Mouse (Mus musculus): ENCODE data around the gene Pdhx. TPM values are rescaled to one million over a fixed set of nuclear protein-coding genes. Genes with fewer than 3 reads are reported as not detected.

Gene Pdhx
- total and polyA plus RNA-seq, 2 experiments = 19.2 to 24.0 TPM

GRCm38 (mm10) chr2:102986964-102987707, 86.2 kb downstream of the Pdhx start:
- WGBS = 70% methylated on average over 6 of the region's 6 CpGs
- TF ChIP-seq CTCF (IDR thresholded peaks at IDR 0.05; ENCODE audit: low read depth, low read length) (no peak), POLR2A (IDR thresholded peaks at IDR 0.05; ENCODE audit: extremely low read depth, insufficient read depth, low read length) (no peak)
- Histone ChIP-seq H3K36me3 (ENCODE audit: control insufficient read depth, insufficient read depth, low read length) (no peaks in the 10 kb centered on the region), H3K27ac (replicated peaks; ENCODE audit: insufficient read depth, low read depth, low read length) (peak overlapping the region; percentile 24; the same call in 1 of the 2 replicates), H3K9ac (ENCODE audit: low read depth, low read length) (no peak overlapping the region), H3K4me1 (ENCODE audit: control insufficient read depth, insufficient read depth, low read length) (no peaks in the 10 kb centered on the region), H3K79me2 (ENCODE audit: control insufficient read depth, insufficient read depth, low read length) (no peaks in the 10 kb centered on the region), H3K4me3 (ENCODE audit: insufficient read depth, low read depth, low read length) (no peak overlapping the region), H3K27me3 (ENCODE audit: control insufficient read depth, insufficient read depth, low read length) (no peaks in the 10 kb centered on the region)
- DNase-seq (ENCODE audit: extremely low read depth, low read depth, low spot score) = no peak

GRCm38 (mm10) chr2:102986424-102986823, 86.9 kb downstream of the Pdhx start:
- Histone ChIP-seq H3K27ac (replicated peaks; ENCODE audit: insufficient read depth, low read depth, low read length) (no peak overlapping the region), H3K27me3 (ENCODE audit: control insufficient read depth, insufficient read depth, low read length) (no peaks in the 10 kb centered on the region), H3K9ac (ENCODE audit: low read depth, low read length) (no peak overlapping the region), H3K79me2 (ENCODE audit: control insufficient read depth, insufficient read depth, low read length) (no peaks in the 10 kb centered on the region), H3K36me3 (ENCODE audit: control insufficient read depth, insufficient read depth, low read length) (no peaks in the 10 kb centered on the region), H3K4me3 (ENCODE audit: insufficient read depth, low read depth, low read length) (no peak overlapping the region), H3K4me1 (ENCODE audit: control insufficient read depth, insufficient read depth, low read length) (no peaks in the 10 kb centered on the region)
- WGBS = 44% methylated on average over 3 of the region's 3 CpGs
- DNase-seq (ENCODE audit: extremely low read depth, low read depth, low spot score) = no peak
- TF ChIP-seq POLR2A (IDR thresholded peaks at IDR 0.05; ENCODE audit: extremely low read depth, insufficient read depth, low read length) (no peak), CTCF (IDR thresholded peaks at IDR 0.05; ENCODE audit: low read depth, low read length) (no peak)

GRCm38 (mm10) chr2:102982822-102983221, 90.5 kb downstream of the Pdhx start:
- no peak for TF ChIP-seq CTCF (IDR thresholded peaks at IDR 0.05; ENCODE audit: low read depth, low read length)
- no peak for TF ChIP-seq POLR2A (IDR thresholded peaks at IDR 0.05; ENCODE audit: extremely low read depth, insufficient read depth, low read length)
- H3K27me3 ChIP-seq (ENCODE audit: control insufficient read depth, insufficient read depth, low read length) = no peaks in the 10 kb centered on the region
- whole genome bisulfite sequencing = 70% methylated on average over 2 of the region's 2 CpGs
- H3K36me3 ChIP-seq (ENCODE audit: control insufficient read depth, insufficient read depth, low read length) = no peaks in the 10 kb centered on the region
- no peak overlapping the region for H3K27ac ChIP-seq (replicated peaks; ENCODE audit: insufficient read depth, low read depth, low read length)
- no peak overlapping the region for H3K4me3 ChIP-seq (ENCODE audit: insufficient read depth, low read depth, low read length)
- H3K4me1 ChIP-seq (ENCODE audit: control insufficient read depth, insufficient read depth, low read length) = no peaks in the 10 kb centered on the region
- DNase-seq (ENCODE audit: extremely low read depth, low read depth, low spot score) = no peak
- H3K9ac ChIP-seq (ENCODE audit: low read depth, low read length) = no peak overlapping the region
- no peaks in the 10 kb centered on the region for H3K79me2 ChIP-seq (ENCODE audit: control insufficient read depth, insufficient read depth, low read length)

GRCm38 (mm10) chr2:102981446-102982314, 91.6 kb downstream of the Pdhx start:
- 89% methylated on average over 8 of the region's 8 CpGs for WGBS
- no peaks in the 10 kb centered on the region for H3K79me2 ChIP-seq (ENCODE audit: control insufficient read depth, insufficient read depth, low read length)
- H3K27me3 ChIP-seq (ENCODE audit: control insufficient read depth, insufficient read depth, low read length) = no peaks in the 10 kb centered on the region
- no peak for TF ChIP-seq CTCF (IDR thresholded peaks at IDR 0.05; ENCODE audit: low read depth, low read length)
- TF ChIP-seq POLR2A (IDR thresholded peaks at IDR 0.05; ENCODE audit: extremely low read depth, insufficient read depth, low read length) = no peak
- no peaks in the 10 kb centered on the region for H3K4me1 ChIP-seq (ENCODE audit: control insufficient read depth, insufficient read depth, low read length)
- H3K36me3 ChIP-seq (ENCODE audit: control insufficient read depth, insufficient read depth, low read length) = no peaks in the 10 kb centered on the region
- H3K27ac ChIP-seq (replicated peaks; ENCODE audit: insufficient read depth, low read depth, low read length) = no peak overlapping the region
- no peak for DNase-seq (ENCODE audit: extremely low read depth, low read depth, low spot score)
- H3K4me3 ChIP-seq (ENCODE audit: insufficient read depth, low read depth, low read length) = no peak overlapping the region
- H3K9ac ChIP-seq (ENCODE audit: low read depth, low read length) = no peak overlapping the region

GRCm38 (mm10) chr2:102980870-102981269, 92.4 kb downstream of the Pdhx start:
- no peaks in the 10 kb centered on the region for H3K36me3 ChIP-seq (ENCODE audit: control insufficient read depth, insufficient read depth, low read length)
- H3K27ac ChIP-seq (replicated peaks; ENCODE audit: insufficient read depth, low read depth, low read length) = no peak overlapping the region
- TF ChIP-seq POLR2A (IDR thresholded peaks at IDR 0.05; ENCODE audit: extremely low read depth, insufficient read depth, low read length) (no peak), CTCF (IDR thresholded peaks at IDR 0.05; ENCODE audit: low read depth, low read length) (no peak)
- H3K9ac ChIP-seq (ENCODE audit: low read depth, low read length) = no peak overlapping the region
- 60% methylated on average over 2 of the region's 2 CpGs for WGBS
- no peaks in the 10 kb centered on the region for H3K4me1 ChIP-seq (ENCODE audit: control insufficient read depth, insufficient read depth, low read length)
- DNase-seq (ENCODE audit: extremely low read depth, low read depth, low spot score) = no peak
- no peaks in the 10 kb centered on the region for H3K79me2 ChIP-seq (ENCODE audit: control insufficient read depth, insufficient read depth, low read length)
- H3K4me3 ChIP-seq (ENCODE audit: insufficient read depth, low read depth, low read length) = no peak overlapping the region
- H3K27me3 ChIP-seq (ENCODE audit: control insufficient read depth, insufficient read depth, low read length) = no peaks in the 10 kb centered on the region
